Mouse (Mus musculus) monocyte, adult 5-6 weeks (primary cell): ENCODE data around the gene Rab4a. TPM values are rescaled to one million over a fixed set of nuclear protein-coding genes. Genes with fewer than 3 reads are reported as not detected.
"Not testable (repeated sequence)": the region's sequence is repeated elsewhere in the genome, so short reads cannot be mapped to it uniquely, and the experiment has no call there.

Source experiments
- ATAC-seq: fragments of 153-309, 156-312 bp; replicated peaks from 2 replicates; pipeline ENCODE4 v1.8.0; 2017; ENCODE audit warnings: mild to moderate bottlenecking; ENCODE audit not compliant: low TSS enrichment, insufficient number of reproducible peaks, severe bottlenecking, poor library complexity, low FRiP score
- total RNA-seq: library from RNA; stranded (forward); fragments of 200-1000, 200-491, 200-594 nt; gene quantifications from 3 replicates; pipeline ENCODE4 v1.2.3, GENCODE M21; 2017

The Rab4a gene
- total RNA-seq, 1 experiment from 2014 or later = 0.86 TPM

DNA sequence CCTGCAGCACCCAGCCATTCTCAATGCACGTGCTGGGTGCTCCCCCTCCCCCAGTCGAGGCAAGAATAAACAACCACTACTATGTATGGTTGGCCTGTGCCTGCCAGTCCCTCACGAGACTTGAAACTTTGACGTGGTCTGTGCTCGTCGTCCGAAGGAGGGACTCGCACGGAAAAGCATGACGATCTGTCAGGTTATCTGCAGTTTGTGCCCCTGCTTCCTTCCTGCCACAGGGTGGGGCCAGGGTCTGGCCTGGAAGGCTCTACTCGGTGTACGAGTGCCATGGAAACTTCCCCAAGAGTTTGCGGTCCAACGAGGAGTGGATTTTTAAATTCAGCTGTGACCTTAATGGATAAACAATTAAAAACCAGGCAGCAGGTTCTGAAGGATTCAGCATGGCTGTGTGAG, 1.2 kb downstream of the Rab4a start:
- ATAC-seq = peak; percentile 31; the same call in 1 of the 2 replicates

GRCm38 (mm10) chr8:123807852-123808573, 2.2 kb downstream of the Rab4a start:
- no peak for ATAC-seq

DNA sequence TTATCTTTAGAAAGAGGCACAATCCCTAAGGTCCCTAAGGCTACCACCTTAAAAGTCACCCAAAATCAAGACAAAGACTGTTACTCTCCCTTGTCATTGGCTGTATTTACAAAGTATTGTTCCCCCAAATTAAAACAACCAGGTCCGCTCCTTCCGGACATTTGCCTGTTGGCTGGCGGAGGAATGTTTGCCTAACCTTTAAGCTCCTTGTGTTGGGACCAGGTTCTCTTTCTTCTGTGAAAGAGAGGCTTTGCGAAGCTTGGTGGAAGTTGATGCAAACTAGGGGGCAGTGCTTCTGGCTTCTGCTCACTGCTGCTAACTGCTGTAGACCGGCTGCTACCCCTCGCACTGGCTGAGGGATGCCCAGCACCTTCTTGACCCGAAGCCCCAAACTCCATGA, 2.9 kb downstream of the Rab4a start:
- ATAC-seq = no peak

GRCm38 (mm10) chr8:123809342-123809741, 3.6 kb downstream of the Rab4a start:
- not testable (repeated sequence) for ATAC-seq

- ATAC-seq = no peak
Observed at GRCm38 (mm10) chr8:123812227-123812626, 6.4 kb downstream of the Rab4a start.

DNA sequence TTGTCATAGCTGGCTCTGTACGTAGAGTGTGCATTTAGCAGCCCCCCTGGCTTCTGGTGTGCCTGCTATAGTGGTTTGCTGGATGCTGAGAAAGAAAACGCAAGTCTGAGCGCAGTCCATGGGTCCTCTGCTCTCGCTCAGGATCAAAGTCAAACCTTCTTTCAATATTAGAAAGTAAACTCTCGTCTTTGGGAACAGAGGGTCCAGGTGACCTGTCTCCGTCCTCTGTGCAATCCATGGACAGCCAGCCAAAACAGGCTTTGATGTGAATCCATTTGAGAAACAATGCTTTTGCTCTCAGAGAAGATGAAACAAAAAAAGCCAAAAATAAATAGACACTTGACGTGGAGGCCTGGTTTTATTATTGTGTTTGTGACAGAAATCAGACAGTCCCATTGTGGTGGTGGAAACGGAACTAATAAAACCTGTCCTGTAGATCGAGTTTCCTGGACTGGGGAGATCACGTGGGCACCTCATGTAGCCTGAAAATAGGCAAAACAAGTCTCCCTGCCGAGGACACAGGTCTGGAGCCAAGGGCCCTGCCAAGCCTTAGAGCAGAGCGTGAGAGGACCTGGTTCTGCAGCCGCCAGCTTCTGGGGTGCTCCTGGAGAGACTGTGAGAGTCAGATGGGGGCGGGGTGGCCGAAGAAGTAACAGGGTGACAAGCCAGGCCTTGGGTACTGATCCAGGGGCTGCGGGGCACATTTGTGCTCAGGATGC, 7.5 kb downstream of the Rab4a start:
- no peak for ATAC-seq

DNA sequence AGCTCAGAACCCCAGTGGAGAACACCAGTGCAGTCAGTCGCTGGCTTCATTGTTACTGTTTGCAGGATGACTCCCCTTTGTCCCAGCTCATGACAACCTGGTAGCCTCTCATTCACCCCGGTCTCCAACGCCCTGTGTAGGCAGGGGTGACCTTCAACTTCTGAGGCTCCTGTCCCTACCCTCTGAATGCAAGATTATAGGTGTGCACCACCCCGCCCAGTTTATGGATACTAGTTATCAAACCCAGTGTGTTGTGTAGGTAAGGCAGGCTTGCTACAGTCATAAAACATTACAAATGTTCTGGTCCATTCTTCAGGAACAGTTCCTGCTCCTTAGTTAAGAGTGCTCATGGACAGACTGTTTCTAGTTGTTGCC, 8.1 kb downstream of the Rab4a start:
- no peak for ATAC-seq

DNA sequence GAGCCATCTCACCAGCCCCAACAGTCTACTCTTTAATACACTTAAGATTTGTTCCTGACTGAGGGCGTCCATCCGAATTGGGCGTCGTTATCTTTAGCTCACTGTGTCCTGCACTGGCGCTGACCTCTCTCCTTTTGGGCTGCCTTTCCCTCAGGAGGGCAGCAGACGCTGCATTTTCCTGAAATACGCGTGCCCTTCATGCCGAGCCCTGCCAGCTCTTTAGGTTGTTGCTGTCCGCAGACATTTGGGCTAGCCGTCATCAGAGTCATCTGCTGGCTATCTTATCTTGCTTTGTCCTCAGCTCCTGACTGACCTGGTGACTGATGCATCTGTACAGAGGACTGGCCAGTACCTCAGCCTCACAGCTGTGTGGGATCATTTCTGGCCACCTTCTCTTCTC, 9.5 kb downstream of the Rab4a start:
- no peak for ATAC-seq

DNA sequence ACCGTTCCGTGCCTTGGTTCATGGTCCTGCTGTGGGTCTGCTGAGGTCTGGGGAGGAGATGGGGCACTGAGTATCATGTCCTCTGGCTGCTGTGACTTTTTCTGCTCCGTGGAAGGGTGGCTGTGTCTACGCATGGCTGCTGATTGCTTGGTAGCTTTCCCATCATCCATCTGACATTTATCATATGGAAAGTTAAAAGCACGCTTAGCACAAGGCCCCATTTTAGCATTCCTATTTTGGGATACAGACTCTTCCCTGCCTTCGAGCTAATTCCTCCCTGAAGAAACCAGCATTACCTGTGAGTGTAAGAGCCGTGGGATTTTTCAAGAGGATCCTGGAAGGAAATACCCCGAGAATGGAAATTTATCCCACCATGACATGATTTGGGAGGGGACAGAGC, 11.2 kb downstream of the Rab4a start:
- ATAC-seq = no peak

DNA sequence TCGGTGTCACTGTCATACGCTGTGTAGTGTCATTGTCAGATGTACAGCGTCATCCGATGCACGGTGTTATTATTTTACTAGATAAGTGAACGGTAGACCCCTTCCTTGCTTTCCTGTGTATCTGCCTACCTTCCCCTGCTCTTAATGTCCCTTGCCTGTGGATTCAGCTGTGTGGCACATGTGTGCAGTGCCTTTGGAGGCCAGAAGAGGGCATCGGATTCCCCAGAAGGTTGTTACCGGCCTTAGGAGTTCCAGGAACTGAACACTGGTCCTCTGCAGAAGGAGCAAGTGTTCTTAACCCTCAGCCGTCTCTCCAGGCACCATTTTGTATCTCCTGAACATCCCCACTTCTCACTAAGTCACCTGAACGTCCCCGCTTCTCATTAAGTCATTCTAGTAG, 12.0 kb downstream of the Rab4a start:
- 0 out of 2 replicates have a peak, but pooled peaks have one; percentile 31 for ATAC-seq

- ATAC-seq = no peak
Observed at GRCm38 (mm10) chr8:123819683-123820610, 14.2 kb downstream of the Rab4a start.

DNA sequence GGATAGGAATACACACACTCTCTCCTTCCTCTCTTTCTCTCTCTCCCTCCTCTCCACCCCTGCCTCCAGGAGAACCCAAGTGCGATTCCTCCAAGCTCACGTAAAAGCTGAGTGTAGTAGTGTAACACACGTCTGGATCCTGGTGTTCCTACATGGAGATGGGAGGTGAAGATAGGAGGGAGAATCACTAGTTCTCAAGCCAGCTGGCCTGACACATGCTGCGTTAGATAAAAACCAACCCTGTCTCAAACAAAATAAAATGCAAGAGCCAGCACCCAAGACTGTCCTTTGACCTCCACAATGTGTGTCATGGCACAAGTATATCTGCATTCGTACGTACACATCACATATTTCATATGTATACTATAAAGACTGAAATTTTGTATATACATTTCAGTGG, 15.0 kb downstream of the Rab4a start:
- ATAC-seq = no peak

DNA sequence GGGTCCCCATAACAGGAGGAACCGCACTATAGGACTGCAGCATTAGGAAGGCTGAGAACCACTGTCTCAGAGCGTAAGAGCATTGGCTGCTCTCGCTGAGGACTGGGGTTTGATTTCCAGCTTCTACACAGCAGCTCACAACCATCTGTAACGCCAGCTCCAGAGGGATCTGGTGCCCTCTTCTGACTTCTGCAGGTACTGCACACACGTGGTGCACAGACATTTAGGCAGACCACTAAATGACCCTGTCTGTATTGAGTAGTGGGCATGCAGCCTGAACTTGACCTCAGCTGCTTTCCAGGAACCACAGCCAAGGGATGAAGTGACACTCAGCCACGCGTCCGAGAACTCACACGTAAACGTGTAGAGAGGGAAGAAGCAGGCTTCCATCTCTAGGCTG, 17.3 kb downstream of the Rab4a start:
- ATAC-seq = no peak

GRCm38 (mm10) chr8:123823532-123824123, 17.8 kb downstream of the Rab4a start:
- no peak for ATAC-seq

- no peak for ATAC-seq
Observed at GRCm38 (mm10) chr8:123826001-123826400, 20.2 kb downstream of the Rab4a start.

GRCm38 (mm10) chr8:123826758-123827157, 21.0 kb downstream of the Rab4a start:
- ATAC-seq = no peak

DNA sequence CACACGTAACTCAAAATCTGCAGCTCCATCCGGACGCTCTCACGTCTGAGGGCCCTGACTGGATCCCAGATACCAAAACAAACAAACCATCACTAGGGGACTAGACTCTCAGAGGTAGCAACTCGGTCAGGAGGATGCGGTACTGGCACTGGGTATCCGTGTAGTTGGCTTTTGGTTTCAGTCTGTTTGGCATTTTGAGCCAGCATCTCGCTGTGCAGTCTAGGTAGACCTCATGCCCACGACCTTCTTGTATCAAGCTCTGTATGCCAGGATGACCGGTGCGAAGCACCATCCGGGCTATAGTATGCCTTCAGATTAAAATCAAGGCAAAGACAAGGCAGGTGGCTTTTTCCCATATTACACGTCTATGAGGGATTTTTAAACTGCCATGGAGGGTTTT, 21.7 kb downstream of the Rab4a start:
- ATAC-seq = no peak

DNA sequence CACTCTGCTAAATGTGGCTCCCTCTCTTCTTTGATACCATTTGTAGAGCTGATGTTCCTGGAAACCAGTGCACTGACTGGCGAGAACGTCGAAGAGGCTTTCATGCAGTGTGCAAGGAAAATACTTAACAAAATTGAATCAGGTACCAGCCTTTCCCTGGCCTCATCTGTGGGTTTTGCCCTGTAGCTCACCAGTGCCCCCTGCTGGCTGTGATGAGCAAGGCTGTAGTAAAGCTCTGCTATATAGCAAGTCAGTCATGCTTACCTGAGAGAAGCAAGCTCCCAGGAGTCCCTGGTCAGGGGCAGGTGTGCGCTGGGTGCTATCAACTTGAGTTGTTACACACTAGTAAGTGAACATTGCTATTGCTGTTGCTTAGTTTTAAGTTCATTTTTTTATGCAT, 27.0 kb downstream of the Rab4a start:
- ATAC-seq = 0 out of 2 replicates have a peak, but pooled peaks have one; percentile 45

- no peak; the same call in 1 of the 2 replicates for ATAC-seq
Observed at GRCm38 (mm10) chr8:123835451-123835850, 29.7 kb downstream of the Rab4a start.
